Mouse (Mus musculus) urinary bladder, postnatal 14 days (tissue): Measurements from ENCODE around the gene Vstm2l.
A peak's percentile ranks its signal among the peaks of the same experiment; 100 is the strongest.

Experiments used
- DNase-seq: peaks from one replicate; pipeline ENCODE4 v3.0.0; 2021; ENCODE audit warnings: low spot score

The Vstm2l gene

DNA sequence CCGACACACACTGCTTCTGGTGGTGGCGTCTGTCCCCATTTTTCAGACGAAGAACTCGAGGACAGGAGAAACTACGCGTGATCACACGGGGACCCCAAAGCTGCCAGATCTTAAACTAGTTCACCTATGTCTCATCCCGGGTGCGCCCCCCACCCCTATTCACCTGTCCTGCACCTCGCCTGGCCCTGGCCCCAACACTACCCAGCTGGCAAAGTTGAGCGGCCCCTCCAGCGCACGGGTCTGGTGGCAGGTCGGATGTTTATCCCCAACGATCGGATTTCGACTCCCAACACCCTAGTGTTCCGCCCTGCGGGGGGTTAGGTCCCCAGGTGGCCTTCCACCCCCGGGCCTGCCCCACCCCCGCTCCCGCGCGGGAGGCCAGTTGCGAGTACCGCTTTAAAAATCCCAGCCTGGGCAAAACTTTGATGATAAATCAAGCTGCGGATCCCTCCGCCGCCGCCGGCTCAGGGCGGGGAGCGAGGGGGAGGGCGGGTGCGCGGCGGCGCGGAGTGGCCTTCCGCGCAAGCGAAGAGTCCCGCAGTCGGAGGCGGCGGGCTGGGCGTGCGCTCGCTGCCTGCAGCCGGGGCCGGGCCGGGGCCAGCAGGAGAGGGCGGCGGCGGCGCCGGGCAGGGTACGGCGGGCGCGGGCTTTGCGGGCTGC is at the start of gene Vstm2l:
Gene Vstm2l (plus strand): TSS at position 549 of the 660 bp plus-strand sequence.
- no peak for DNase-seq

DNA sequence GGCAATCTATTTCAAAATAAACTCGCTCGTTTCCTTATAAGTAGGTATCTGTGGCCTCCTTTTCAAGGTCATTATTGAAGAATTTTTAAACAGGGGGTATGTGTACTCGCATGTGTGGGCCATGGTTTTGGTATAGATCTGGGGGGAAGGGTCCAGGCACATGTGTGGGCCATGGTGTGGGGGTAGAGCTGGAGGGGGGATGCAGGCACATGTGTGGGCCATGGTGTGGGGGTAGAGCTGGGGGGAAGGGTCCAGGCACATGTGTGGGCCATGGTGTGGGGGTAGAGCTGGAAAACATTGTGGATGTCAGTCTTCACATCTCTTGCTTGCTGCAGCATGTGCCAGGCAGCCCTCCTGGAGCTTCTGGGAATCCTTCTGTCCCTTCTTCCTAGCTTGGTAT is 47.3 kb upstream of the Vstm2l start:
- DNase-seq = no peak

DNA sequence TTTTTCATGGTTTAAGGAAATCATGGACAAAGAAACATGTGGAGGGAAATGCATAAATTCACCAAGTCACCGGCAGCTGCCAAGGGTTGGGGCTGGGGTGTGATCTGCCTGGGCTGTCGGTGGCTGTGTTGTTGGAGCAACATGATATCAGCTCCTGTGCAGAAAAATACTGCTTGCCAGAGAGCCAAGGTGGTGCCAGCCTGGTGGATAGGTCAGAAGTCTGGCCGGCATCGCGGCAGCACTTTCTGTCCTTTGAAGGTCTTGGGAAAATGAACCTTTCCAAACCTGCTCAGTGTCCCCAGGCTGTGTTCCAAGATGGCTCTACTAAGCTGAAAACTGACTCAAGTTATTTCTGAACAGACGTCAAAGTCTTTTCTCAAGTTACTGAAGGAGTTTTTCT is 44.2 kb upstream of the Vstm2l start:
- DNase-seq = no peak

DNA sequence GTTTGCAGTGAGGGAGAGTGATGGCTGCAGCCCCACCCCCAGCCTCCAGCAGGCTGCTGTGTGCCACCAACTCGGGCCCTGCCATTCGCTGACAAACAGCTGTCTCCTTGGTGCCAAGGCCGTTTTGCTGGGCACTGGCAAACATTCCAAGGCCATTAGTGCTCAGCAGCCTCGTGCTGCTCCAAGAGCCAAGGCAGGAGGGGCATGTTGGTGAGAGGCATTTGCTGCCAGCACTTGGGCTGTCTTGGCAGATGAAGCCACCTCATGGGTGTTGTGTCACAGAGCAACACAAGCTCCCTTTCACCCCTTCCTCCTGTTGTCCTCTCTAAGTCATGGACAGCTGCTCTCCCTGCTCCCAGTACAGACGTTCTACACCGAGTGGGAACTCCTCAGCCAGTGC is 41.2 kb upstream of the Vstm2l start:
- peak; percentile 6 for DNase-seq

DNA sequence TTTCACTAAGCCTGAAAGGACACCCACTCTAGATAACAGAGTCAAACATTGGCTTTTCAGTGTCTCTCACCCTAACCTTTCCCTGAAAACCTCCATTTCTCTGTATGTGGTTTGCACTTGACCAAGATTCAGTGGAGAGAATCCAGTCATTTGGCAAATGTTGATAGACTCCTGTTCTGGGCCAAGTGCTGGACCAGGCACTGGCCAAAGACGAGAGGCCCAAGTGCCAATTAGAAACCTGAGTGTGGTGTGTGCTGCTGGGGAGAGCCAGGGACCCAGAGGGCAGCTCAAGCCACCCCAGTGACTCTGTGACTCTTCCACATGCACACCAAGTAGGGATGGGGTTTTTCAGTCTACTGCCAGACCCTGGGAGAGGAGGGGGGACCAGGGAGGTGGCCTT is 40.8 kb upstream of the Vstm2l start:
- DNase-seq = no peak

DNA sequence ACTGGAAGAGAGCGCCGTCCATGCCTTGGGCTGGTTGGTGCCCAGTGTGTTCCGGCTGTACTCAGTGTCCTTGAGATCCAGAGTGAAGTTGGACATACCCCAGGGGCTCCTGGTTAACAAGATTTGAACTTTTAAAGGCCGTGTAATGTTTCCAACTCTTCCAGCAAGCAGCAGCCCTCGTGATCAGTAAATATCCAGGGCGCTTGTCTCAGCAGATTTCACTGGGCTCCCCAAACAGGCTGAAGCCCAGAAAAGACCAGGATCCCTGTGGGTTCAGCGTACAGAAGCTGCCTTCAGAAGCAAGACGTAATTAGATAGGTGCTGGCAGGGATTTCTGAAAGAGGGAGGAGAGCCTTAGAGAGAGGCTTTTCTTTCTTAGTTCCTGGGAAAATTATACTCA is 39.3 kb upstream of the Vstm2l start:
- no peak for DNase-seq

DNA sequence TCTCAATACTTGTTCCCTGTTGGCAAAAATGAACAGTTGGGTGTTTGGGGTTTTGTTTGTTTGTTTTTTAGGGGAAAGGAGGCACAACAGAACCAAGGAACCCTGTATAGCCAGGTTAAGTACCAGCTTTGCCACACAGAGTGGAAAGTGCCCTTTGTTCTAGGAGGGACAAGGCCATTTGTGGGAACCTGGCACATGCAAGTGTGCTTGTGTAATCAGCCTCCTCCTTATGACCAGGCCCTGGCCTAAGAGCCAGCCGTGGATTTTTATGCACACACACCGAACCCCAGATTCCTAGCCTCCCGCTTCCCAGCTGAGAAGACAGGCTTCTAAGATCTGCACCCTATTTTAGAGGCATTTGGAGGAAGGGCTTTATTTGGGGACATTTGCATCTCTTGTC is 37.1 kb upstream of the Vstm2l start:
- DNase-seq = no peak

DNA sequence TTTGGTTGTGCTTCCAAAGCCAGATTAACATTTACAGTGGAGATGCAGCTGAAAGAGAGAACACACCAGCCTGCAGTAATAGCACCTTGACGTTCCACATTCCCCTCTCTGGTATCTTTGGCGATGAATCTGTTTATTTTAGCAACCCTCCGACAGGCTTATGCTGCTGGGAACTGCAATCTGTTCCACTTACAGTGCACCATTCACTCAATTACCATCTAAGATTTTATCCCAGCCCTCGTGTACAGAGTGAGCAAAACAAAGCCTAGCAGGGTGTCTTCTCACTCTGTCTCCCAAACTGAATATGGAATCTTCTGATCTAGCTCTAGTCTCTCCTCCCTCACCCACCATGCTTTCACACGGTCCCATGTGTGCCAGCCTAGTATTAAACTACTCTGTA is 36.5 kb upstream of the Vstm2l start:
- DNase-seq = no peak

DNA sequence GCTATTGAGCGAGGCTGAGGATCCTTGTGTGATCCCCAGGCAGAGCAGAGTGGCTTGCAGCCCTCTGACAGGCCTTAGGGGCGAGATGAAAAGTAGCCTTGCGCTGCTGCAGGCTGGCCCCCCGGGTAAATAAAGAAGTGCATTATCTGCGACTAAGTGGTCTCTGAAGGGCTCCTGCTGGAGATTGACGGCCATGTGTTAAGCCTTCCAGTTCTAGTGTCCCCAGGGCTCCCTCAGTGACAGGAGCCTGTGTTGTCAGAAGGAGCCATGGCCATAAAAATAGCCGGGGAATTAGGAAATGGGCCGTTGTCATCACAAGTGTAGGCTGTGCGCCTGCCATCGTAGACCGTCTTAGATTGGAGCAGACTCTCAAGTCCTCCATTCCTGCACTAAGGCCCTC is 32.5 kb upstream of the Vstm2l start:
- DNase-seq = no peak

DNA sequence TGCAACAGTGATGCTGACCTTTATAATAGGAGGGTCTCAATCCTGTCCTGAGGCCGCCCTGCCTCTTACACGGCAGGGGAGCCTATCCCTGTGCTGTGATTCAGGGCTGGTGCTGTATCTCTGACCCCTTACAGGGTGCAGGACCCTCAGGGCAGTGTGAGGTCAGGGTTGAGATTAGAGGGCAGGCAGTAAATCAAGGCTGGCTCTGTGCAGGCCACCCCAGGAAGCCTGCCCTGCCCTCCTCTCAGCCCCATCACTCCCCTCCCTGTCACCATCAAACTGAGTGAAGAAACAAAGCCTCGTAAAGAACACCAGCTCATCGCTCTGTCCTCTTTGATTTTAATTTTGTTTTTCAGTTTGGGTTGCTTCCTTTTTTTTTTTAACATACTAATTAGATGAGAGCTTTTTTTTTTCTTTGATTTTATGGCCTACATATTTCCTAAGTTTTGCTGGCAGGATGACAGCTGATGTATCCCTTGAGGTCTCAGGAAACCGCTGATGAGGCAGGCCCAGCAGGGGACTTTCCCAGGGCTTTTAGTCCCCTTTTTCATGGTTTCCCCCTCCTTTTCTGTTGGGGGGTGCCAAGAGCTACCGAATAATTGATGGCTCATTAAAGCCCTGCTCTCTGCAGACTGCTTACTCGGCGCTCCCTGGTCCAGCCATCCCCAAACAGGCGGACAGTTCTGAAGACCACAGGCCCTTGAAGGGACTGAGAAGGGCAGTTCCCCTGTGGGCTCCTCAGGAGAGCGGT is 27.0 kb upstream of the Vstm2l start:
- no peak for DNase-seq

DNA sequence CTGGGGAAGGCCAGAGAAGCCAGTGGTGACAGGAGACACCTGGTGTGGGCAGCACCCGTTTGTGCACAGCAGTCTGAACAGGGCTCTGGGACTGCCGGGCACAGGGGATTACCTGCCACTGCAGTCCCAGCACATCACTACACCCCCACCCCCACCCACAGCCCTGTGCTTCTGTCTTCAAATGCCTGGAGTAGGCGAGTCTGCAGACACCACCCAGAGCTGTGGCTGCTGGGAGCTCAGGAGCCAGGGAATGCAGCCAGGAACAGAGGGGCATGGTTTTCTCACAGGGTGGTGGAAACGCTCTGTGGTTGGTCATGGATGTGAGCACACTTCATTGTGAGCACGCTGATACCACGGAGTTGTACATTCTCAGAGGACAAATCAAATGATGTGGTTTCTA is 23.3 kb upstream of the Vstm2l start:
- DNase-seq = no peak

DNA sequence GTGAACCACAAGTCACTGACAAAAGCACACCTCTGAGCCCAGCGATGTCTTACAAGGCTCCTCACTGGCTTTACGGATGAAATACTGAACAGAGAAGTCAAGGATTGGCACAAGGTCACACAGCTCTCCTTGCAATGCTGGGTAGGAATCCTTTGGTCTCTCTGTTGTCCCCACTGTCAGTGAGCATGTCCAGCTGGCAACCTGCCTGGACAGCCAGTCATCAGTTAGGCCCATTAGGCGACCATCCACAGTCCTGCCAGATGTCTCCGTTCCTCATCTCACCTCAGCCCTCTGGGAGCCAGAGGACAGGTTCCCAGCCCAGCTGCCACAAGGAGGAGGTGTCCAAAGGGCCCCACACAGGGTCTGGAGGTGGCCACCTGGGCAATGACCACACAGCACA is 17.3 kb upstream of the Vstm2l start:
- DNase-seq = no peak

DNA sequence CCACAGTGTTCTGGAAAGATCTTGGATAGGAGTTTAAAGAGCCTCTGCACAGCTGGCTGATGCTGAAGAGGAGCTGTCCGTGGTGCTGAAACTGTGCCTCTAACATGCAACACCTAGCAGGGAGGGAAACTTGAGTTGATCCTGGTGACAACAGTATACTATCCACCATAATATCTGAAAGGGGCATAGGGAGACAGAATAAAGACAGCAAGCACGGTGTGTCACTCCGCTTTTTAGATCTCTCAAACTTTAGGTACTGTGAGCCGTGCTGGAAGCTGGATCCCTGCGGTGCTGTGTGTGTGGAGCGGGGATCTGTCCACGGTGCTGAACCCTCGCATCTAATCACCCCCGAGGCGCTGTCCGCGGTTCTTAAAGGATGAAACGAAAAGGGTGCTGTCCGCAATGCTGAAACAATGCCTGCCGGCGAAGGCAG is 1.2 kb upstream of the Vstm2l start:
- DNase-seq = peak; percentile 86

DNA sequence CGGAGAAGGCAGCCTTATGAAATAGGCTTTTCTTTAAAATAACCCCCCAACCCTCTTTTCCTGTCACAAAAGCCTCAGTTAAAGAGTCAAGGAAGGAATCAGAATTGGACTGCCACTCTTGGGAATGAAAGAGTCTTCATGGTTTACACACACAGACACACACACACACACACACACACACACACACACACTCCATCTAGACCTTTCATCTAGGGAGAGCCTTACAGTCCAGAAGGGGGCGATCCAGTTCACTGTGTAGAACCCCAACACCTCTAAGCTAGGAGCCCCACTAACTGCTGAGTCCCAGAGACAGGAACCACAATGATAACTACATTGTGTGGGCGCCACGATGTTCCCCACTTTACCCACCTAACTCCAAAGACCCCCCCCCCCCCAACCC is 748 bp upstream of the Vstm2l start:
- DNase-seq = no peak

DNA sequence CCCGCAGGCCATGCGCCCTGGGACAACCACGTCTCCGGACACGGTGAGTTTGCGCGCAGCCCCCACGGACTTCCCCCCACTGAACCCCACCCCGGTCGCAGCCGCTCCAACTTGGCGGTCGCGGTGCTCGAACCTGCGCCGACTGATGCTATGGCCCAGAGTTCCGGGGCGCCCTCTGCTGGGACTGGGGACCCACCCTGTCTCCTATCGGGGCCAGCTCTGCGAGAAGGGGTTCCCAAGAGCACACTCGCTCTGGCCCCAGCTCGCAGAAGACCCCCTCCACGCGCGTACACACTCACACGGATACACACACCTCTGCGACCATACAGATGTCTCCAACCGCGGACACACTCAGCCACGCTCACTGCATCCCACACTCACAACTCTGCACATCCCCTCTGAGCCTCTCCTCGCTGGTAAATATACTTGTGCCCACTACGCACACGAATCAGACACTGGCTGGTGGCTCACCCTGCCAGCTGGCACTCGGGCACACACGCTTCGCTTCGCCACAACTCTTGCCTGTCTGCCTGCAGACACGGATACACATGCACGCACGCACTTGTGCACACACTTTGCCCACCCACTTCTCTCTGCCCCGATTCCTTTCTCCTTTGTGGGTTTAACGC is 550 bp downstream of the Vstm2l start:
- DNase-seq = no peak

DNA sequence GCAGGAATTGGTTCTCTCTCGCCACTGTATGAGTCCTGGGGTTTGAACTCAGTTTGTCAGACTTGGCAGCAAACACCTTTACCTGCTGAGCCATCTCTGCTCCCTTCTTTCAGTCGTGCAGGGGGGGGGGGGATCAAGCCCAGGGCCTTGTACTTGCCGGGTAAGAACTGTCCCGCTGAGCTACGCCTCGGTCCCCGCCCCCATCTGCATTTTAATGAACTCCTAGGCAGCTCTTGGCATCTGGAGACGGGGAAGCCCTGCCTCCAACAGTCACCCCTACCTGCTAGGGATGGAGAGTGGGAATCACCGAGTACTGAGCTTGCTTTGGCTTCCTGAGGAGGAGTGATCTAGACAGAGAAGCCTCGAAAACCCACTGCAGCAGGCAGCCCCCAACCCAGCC is 4.1 kb downstream of the Vstm2l start:
- no peak for DNase-seq

DNA sequence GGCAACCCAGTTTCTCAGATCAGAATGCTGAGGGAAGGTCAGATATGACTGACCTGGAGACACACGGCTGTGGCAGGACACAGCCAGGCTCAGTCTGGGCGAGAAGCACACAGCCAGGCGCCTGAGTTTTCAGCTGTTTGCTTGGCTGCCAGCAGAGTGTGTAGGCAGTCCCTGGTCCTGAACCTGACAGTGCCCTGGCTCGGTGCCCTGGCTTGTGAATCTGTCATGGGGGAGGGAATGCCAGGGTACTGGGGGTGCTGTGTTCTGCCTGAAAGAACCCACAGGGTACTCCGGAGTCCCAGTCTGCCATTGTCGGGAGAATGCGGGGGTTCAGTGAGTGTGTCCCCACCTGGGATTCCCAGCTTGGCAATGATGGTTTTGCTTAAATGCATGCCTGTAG is 7.1 kb downstream of the Vstm2l start:
- no peak for DNase-seq

DNA sequence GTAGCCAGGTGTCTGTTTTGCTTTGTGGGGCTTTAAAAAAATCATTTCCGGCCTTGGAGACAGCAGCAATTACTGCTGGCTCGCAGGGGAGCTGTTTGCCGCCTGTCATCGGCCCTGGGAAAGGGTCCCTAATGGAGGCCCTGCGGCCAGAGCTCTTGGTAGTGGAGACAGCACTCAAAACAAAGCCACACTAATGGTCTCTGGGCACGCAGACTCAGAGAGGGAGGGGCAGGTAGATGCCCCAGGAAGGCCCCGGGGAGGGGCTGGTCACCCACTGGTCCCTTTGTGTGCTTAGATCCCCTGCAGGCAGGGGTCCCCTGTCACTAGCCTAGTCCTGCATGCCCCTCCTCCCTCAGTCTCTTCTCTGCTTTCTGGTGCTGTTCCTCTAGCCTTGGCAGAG is 9.0 kb downstream of the Vstm2l start:
- DNase-seq = no peak

DNA sequence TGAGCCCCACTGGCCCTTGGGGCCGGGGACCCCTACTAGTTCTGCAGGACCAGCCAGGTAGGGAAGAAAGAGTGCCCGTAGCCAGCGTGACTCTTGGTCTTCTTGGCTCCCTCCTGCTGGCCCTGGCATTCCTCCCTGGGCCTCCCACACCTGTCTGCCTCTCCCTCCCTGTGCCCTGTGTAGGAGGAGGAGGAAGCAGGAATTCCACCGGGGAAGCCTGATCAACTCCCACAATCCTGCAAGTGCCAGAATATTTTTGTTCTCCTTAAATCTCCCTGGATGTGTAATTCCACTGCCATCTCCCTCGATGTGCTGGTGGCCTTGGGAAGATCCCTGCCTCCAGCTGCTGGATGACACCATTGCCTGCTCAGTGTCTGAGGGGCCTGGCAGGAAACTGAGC is 10.1 kb downstream of the Vstm2l start:
- DNase-seq = no peak

DNA sequence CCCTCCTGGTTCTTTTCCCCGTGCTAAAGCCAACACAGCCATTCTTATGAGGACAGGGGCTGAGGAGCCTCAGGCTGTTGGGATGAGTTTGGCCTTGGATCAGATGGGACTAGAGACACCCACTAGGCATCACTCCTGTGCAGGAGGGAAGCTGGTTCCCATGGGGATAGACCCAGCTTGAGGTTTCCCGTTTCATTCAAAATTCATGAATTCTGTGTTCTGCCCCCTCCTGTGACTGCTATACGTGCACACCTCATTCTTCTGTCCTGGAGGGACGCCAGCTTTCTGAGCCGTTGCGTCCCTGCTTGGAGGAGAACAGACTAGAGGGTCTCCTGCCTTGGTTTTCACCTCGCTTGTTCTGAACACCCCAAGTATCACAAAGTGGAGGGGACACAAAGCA is 12.0 kb downstream of the Vstm2l start:
- no peak for DNase-seq

DNA sequence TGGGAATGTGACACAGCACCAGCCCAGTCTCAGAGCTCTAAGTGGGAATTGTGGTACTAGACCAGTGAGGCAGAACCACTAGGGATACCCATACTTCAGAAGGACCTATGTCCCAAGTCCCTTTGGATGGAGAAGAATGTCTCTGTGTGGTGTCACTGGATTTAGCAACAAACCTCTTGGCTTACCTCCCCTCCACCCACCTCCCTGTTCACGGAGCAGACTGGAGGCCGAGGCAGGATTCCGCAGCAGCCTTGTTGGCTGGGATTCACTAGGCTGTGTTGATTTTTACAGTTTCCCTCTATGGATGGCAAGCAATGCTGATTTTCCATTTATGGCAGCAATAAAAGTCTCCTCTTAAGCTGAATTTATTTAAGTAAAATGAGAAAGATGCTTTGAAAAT is 12.5 kb downstream of the Vstm2l start:
- DNase-seq = no peak

DNA sequence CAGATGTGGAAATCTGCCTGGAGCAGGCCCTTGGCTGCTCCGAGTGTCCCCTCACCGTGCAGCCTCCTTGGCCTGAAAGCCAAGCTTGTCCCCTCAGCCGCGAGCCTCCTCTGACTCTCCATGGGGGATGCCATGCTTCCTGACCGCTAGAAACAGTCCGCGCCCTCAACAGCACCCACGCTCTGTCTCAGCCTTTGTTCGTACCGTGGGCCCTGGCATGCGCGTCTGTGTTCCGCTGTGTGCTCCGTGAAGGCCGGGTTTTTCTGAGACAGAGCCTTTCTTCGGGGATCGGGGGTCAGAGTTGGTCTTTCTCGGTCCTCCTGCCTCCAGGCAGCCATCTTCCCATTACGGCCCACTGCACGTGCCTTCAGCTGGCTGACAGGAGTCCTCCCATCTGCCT is 12.9 kb downstream of the Vstm2l start:
- no peak for DNase-seq

DNA sequence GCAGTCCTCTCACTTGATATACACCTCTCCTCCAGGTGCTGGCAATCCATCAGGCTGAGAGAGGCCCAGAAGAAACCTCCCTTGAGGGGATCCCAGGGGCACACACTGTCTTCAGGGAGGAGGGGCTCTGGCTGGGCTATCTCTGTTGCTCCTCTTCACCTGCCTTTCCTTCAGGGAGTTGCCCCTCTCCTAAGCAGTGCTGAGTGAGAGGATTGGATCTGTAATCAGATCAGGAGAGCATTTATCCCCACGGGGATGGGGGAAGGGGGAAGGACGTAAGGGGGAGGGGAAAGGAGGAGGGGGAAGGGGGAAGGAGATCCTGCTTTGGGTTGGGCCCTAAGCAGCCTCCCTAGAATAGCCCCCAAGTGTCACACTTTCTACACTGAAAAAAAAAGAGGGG is 13.4 kb downstream of the Vstm2l start:
- DNase-seq = no peak

DNA sequence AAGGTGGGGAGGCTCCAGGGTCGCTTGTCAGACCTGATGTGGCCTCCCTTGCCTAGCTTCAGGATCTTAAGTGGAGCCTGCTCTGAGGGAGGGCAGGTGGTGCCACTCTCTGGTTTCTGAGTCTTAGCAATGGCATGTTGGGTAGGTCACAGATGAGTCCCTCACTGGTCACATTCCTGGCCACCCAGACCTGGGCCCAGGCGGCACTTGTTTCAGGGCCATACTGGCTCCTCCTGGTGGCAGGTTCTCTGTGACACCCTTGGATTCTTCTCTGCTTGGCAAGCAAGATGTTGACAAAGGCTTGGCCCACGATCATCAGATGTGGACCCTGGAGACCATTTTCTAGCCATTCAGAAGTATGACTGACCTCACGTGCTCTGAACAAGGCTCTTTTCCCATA is 18.2 kb downstream of the Vstm2l start:
- no peak for DNase-seq
